Mouse (Mus musculus) adrenal gland, adult 2 months (tissue): ENCODE results near the gene Rps8. TPM values are rescaled to one million over a fixed set of nuclear protein-coding genes. Genes with fewer than 3 reads are reported as not detected.

ENCODE experiments used
- DNase-seq: peaks from one replicate; pipeline ENCODE4 v3.0.0; 2021
- polyA plus RNA-seq: library from polyadenylated mRNA; depleted of rRNA; stranded (reverse); fragments of >200 nt; gene quantifications from 2 replicates; pipeline ENCODE4 v1.2.3, GENCODE M21; 2012
- total RNA-seq, 2 experiments: library from RNA; stranded (reverse); gene quantifications; 2 replicates each; pipeline ENCODE4 v1.2.3; 2021

Gene Rps8
- total and polyA plus RNA-seq, 3 experiments, result 156 to 1,148 (median 552) TPM

DNA sequence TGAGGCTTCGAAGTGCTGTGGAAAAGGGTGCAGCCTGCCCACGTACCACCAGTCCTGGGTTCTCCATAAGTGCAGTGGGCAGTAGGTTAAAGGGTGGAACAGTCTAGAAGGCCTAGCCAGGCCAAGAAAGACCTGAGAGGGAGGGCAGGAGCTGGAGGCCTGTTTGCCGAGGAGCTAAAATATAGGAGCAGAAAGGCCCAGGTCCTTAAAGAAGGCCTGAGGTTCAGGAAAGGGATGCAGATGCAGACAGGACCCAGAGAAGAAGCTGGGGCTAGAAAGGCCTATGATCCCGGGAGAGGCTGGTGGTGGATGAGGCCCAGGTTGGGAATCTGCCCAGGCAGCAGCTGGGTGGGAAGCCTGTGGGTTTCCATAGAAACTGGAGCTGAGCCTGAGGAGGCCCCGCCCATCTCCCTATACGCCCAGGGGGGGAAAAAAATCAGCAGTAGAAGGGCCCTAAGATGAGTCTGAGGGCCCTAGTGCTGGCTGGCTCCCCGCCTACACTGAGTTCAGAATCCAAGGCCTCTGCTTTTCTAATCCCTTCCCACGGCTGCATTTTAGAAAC lies 30.6 kb downstream of the Rps8 start, which contains the start of gene Btbd19:
Gene Btbd19 (minus strand): TSS at position 378 of the 562 bp plus-strand sequence.
- DNase-seq, result peak; percentile 58

DNA sequence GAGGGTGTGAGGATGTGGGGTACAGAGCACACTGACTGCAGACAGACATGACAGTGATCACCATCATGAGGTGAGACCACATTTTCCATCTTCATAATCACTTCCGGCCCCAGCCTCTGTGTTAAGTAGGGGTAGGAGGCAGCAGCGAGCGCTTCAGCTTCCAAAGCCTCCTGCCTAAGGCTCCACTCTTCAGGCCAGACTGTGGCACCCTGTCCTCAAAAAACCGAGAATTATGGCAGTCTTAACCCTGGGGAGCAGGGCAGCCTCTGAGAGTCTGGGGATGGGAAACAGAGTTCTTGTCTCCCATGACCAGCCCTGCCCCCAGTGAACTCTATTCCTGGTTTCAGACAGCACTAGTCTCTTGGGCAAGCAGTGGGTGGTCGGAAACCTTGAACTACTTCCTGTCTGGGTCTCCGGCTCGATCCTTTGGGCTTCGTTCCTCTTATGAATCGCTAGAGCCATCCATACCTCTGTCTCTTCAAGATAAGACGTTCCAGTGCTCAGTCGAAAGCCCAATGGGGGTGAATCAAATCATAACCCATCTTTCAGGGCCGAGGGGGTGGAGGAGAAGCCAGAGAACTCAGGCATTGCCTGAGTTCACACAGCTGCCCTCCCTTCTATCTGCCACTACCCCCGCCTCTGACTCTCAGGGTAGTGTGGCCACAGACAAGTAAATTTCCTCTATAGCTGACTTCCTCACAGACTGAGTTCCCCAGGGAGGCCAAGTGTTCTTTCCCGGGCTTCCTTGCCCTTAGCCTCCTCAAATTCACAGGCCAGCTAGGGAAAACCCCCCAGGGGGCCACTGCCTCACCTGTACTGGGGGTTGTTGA lies 31.3 kb downstream of the Rps8 start:
- peak; percentile 61 for DNase-seq

DNA sequence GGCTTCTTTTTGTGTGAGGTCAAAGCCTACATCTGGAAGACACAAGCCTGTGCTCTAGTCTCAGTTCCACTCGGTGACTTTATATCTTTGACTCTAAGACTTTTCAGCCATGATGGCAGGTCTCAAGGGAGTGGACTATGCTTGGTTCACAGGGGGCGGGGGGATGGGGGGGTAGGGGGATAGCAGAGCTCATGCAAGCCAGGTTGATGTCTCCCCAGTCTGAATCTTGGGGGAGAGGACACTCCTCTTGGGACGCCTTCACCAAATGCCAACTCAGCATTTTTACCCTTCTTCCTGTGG lies 31.9 kb downstream of the Rps8 start:
- no peak for DNase-seq

GRCm38 (mm10) chr4:117123546-117124217 lies 32.4 kb downstream of the Rps8 start:
- DNase-seq, result no peak

DNA sequence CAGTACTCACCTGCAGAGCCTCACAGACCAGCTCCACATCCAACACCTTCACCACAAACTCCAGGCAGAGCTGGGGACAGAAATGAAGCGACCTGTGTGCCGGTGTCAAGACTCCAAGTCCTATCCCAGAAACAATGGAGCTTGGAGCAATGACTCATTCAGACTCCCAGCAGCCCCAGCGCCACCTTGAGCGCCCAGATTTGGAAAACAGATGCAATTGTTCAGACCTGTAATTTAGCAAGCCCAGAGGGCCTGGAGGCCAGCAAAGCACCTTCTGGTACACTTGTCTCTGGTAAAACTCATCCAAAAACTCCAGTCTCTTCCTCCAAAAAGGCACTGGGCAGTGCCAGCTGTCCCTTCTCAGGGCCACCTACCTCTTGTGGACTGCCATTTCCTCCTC lies 33.8 kb downstream of the Rps8 start:
- no peak for DNase-seq

DNA sequence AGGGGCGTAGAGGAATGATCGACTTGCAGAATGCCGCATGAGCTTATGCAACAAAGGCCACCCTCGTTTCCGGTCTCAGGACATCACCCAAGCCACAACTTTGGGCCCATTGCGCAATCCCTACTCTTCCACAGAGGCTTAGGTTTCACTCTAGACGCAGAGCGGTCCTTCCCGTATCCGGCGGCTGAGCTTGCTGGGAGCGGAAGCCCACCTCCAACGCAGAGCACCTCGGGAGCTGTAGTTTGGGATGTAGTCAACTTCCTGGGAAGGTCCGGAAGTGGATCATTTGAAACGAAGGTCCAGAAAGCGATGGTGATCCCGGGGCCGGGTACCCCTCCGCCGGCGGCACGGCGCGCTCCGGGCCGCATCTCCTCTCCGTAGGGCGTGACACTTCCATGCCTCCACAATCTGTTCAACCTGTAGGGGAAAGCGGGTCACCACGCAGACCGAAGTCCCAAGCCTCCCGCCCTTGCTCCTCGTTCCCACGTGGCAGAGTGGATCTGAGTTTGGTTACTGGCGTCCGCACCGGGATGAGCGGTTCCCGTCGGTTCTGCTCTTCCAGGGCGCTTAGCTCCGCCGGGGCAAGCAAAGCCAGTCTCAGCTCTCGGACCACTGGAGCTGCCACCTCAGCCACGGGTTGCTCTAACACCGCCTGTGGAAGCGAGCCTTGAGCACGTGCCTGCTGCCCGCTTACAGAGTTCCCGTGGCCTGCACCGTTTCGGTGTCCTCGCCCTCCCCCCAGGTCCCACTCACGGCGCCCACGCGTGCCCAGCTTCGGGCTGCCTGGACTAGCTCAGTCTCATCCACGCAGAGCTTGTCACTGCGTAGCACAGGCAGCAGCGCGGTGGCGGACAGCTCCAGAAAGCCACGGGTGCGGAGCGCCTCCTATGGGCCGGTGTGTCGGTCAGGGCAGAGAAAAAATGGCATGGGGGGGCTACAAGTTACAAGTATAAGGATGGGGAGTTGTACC lies 35.3 kb downstream of the Rps8 start:
- DNase-seq, result peak; percentile 96

DNA sequence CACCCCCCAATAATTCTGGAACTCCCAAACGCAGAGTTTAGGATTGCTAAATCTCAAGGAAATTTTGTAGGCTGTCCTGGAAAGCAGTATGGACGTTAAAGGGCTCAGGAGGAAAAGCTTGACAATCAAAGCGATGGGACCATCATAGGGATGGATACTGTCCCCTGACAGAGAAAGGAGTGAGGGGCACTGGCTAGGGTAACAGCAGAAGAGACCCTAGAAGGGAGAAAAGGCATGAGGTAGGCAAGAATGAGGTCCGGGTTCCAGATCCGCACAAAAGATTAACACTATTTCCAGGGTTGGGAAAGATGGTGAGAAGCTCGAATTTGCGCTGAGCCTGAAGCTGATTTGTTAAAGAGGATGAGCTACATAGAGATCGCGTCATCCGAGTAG lies 36.0 kb downstream of the Rps8 start:
- no peak for DNase-seq

- DNase-seq, result no peak
Observed at GRCm38 (mm10) chr4:117119636-117120035, 36.4 kb downstream of the Rps8 start.

DNA sequence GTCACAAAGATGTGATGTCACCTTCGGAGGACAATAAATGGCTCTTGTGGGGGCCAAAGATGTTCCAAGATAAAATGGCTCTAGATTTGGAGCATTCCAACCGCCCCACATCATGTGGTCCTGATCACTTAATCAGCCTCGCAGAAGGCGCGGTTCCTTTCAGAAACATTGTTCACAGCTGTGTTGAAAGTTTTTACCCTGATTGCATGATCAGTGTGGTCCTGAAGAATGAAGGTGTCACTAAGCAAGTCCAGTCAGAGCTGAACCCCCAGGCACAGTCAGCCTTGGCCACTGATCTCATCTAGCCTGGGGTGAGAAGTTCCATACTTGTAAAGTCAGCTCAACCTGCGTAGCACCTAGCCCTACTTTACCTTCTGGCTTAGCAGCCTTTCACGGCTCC lies 38.1 kb downstream of the Rps8 start:
- DNase-seq, result no peak

DNA sequence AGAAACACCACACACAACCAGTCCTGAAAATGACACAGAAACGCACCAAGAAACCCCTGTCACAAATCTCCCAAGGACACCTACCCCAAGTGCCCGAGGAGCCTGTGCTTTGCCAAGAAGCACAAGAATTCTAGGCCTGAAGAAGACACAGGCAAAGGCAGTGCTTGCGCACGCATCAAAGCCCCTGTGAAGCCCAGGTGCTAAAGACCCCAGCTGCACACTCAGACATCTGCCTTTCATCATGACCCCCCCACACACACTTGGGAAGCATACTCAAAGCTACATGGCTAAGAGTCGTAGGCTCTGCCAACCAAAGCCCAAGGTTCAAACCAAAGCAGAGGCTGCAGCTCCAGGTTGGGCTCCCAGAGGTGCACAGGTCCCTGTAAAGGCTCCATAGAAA lies 40.5 kb downstream of the Rps8 start:
- DNase-seq, result no peak

DNA sequence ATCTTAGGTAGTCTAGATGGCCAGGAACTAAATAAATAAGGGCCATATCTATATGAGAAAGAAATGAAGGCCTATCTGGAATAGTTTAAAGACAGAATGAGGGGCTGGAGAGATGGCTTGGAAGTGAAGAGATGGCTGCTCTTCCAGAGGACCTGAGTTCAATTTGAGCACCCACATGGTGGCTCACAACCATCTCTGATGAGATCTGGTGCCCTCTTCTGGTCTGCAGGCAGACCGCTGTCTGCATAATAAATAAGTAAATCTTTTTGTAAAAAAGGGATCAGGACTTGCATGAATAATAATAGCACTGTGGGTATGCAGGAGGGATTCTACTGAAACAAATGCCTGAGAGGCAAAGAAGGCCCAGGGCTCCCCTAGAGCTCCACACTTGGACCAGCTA lies 42.8 kb downstream of the Rps8 start:
- no peak for DNase-seq

GRCm38 (mm10) chr4:117110985-117111384 lies 45.1 kb downstream of the Rps8 start:
- DNase-seq, result no peak

DNA sequence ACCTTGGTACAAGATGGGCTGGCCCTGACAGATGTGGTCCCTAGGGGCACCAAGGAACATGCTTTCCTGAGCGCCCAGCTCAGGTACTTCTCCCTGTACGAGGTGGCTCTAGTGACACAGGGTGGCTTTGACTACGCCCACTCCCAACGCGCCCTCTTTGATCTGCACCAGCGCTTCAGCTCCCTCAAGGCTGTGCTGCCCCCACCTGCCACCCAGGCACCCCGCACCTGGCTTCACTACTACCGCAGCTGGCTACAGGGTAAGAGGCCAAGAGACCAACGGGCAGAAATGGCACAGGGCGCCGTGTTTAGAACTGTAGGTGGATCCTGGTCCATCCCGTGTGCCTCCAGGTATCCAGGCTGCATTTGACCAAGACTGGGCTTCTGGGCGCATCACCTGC lies 45.8 kb downstream of the Rps8 start:
- DNase-seq, result no peak

- DNase-seq, result no peak
Observed at GRCm38 (mm10) chr4:117109330-117109729, 46.7 kb downstream of the Rps8 start.

- no peak for DNase-seq
Observed at GRCm38 (mm10) chr4:117108524-117108849, 47.6 kb downstream of the Rps8 start.

DNA sequence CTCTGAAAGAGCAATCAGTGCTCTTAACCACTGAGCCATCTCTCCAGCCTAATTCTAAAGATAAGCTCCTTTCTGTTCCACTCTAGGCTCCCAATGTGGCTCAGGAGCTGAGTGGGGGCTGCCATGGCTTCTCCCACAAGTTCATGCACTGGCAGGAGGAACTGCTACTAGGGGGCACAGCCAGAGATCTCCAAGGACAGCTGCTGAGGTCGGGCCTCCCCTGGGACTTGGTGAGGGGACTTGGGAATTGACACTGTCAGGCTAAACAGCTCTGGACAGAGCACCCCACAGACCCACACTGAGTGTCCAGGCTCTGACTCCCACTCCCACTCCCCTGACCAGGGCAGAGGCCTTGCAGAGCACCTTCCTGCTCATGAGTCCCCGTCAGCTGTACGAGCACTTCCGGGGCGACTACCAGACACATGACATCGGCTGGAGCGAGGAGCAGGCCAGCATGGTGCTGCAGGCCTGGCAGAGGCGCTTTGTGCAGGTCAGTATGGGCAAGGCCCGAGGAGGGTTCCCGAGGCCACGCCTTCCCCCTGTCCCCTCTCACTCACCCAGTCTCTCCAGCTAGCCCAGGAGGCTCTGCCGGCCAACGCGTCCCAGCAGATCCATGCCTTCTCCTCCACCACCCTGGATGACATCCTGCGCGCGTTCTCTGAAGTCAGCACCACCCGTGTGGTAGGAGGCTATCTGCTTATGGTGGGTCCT lies 48.1 kb downstream of the Rps8 start:
- no peak for DNase-seq

DNA sequence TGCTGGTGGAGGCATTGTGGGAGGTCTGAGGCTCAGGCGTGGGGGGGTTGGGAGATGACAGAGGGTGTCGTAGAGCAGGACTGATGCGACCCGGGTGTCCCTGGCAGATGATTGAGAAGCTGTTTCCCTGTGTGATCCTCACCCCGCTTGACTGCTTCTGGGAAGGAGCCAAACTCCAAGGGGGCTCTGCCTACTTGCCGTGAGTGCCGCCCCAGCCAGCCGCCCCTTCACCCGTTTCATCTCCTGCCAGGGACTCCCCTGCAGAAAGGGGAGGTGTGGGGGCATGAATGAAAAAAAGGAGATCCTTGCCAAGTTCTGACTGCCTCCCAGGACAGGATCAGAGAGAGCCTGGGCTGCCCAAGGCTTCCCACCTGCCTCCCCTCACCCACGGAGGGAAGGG lies 50.9 kb downstream of the Rps8 start:
- peak; percentile 42 for DNase-seq

- no peak for DNase-seq
Observed at GRCm38 (mm10) chr4:117104672-117105071, 51.4 kb downstream of the Rps8 start.
